Comparison of ENCODE assay signal across 22 mouse cellular contexts in the genomic region with DNA sequence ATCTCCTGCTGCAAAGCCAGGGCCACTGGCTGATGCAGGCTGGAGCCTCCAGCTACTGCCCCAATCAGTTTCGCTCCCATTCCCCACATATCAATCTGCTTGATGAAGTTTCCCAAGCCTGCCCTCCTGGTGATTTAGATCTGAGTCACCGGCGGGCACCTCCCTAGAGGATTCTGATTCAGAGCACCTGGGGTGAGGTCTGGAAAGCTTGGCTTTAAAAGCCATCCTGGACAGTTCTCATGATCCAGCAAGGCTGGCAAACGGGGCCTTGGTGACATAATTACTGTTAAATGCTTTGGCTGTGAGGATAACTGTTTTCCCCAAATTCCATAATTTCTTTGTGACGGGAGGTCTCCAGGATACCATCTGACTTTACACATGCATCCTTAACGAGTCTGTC. TPM values are rescaled to one million over a fixed set of nuclear protein-coding genes. Genes with fewer than 3 reads are reported as not detected.
DNase-seq lines count a peak whose midpoint lies in the region; ATAC-seq lines count a peak whose summit lies in the region.
"Had no signal": no experiment of that assay in that cellular context is flagged by ENCODE, and none has a peak within 500 bp of the region (broad histone marks: within the 10 kb centered on the region; RNA-seq: fewer than 3 reads in every experiment).

No protein-coding gene starts in this region.

- ATAC-seq in megakaryocyte, adult 5-6 weeks (ENCODE audit: poor library complexity, severe bottlenecking) = no peak
- ATAC-seq: forebrain, embryonic 14.5 days; intestine, embryonic 16.5 days; lung, postnatal 0 days had no signal

- DNase-seq in embryo, embryonic 11 days = peak; percentile 32
- no peak for DNase-seq in embryo, embryonic 9.5 days (ENCODE audit: extremely low spot score)
- peak; percentile 11 for DNase-seq in urinary bladder, postnatal 14 days (ENCODE audit: low spot score)
- DNase-seq in urinary bladder, postnatal 36 days (ENCODE audit: low spot score in 2 of 2) = no peak
- DNase-seq in mesoderm, embryonic 11.5 days (ENCODE audit: low read depth, low spot score) = peak; percentile 34
- DNase-seq: adrenal gland, adult 8-10 months; cerebellum, adult 8-10 months; cerebellum, postnatal 36 days; gastrocnemius, postnatal 36 days; heart, adult 2 months; heart, postnatal 10 days; kidney, adult 8-10 months; kidney, postnatal 4 days; layer of hippocampus, postnatal 36 days; liver, embryonic 13.5 days; lung, adult 18-20 months; lung, postnatal 4 days; midbrain, embryonic 14.5 days had no signal

RNA-seq across cellular contexts. Expression of a gene that starts 29.0 kb away (rescaled TPM):
- total RNA-seq in megakaryocyte, adult 5-6 weeks (2015) = 6.7 and 10.8 TPM in 2 replicates
- 6.8 and 8.8 TPM in 2 replicates for total RNA-seq in megakaryocyte, adult 5-6 weeks (2017)

Comparison
In these comparisons a context has a peak if more than half of its experiments do, and no peak if none do; other contexts are left out.
1. DNase-seq: peak in embryo, embryonic 11 days (single experiment), urinary bladder, postnatal 14 days (single experiment) and mesoderm, embryonic 11.5 days (single experiment); none in embryo, embryonic 9.5 days (single experiment) and urinary bladder, postnatal 36 days (0 of 2).